Mouse (Mus musculus) limb, embryonic 14.5 days (tissue): ENCODE measurements around the gene Vmn1r89. TPM values are rescaled to one million over a fixed set of nuclear protein-coding genes. Genes with fewer than 3 reads are reported as not detected.

Source experiments
- ATAC-seq: fragments of 200-750 bp; cut with Nextera tagmentation; 2 replicates; pipeline ENCODE4 v1.8.0; 2017; ENCODE audit warnings: low read depth, moderate number of reproducible peaks, moderate TSS enrichment; ENCODE audit not compliant: low FRiP score
- DNase-seq: peaks from one replicate; pipeline ENCODE4 v3.0.0-alpha.2; 2015; ENCODE audit warnings: low spot score
- H3K27ac ChIP-seq: fragments of 300-500 bp; sonication (generic); replicated peaks from 2 replicates; pipeline ENCODE4 v1.5.1; 2014; ENCODE audit warnings: low read depth, mild to moderate bottlenecking, low read length, moderate library complexity, mixed read lengths
- H3K27me3 ChIP-seq: fragments of 300-500 bp; sonication (generic); 2 replicates; pipeline ENCODE4 v1.6.1; 2014; ENCODE audit warnings: low read length, mixed read lengths; ENCODE audit not compliant: control insufficient read depth, insufficient read depth
- H3K36me3 ChIP-seq: fragments of 300-500 bp; sonication (generic); 2 replicates; pipeline ENCODE4 v1.6.1; 2014; ENCODE audit warnings: mild to moderate bottlenecking, low read length, moderate library complexity, mixed read lengths; ENCODE audit not compliant: control insufficient read depth, insufficient read depth
- H3K4me1 ChIP-seq: fragments of 300-500 bp; sonication (generic); 2 replicates; pipeline ENCODE4 v1.6.1; 2014; ENCODE audit warnings: antibody characterized with exemption, low read length, mixed read lengths; ENCODE audit not compliant: control insufficient read depth, insufficient read depth
- H3K4me2 ChIP-seq: fragments of 300-500 bp; sonication (generic); replicated peaks from 2 replicates; pipeline ENCODE4 v1.6.1; 2014; ENCODE audit warnings: low read depth, mild to moderate bottlenecking, low read length, moderate library complexity; ENCODE audit not compliant: severe bottlenecking
- H3K4me3 ChIP-seq: fragments of 300-500 bp; sonication (generic); replicated peaks from 2 replicates; pipeline ENCODE4 v1.5.1; 2014; ENCODE audit warnings: low read length
- H3K9ac ChIP-seq: fragments of 300-500 bp; sonication (generic); 2 replicates; pipeline ENCODE4 v1.6.1; 2014; ENCODE audit warnings: mild to moderate bottlenecking, low read depth, low read length, moderate library complexity; ENCODE audit not compliant: severe bottlenecking
- H3K9me3 ChIP-seq: fragments of 300-500 bp; sonication (generic); 2 replicates; pipeline ENCODE4 v1.6.1; 2016; ENCODE audit warnings: low read length; ENCODE audit not compliant: control insufficient read depth
- POLR2A ChIP-seq: fragments of 200-500 bp; IDR thresholded peaks from 2 replicates; pipeline ENCODE4 v1.8.0; 2012; ENCODE audit warnings: inconsistent platforms, mild to moderate bottlenecking, moderate library complexity, borderline replicate concordance; ENCODE audit not compliant: insufficient read depth, insufficient read length; ENCODE audit errors: extremely low read depth
- WGBS: fragments of 180-500 bp; shearing (Covaris S2); extraction: QIAGEN DNeasy Blood & Tissue Kit; methylation state at CpG from one replicate; pipeline ENCODE4 v1.1.7; 2014; 5-methylcytosine and 5-hydroxymethylcytosine counted together
- polyA plus RNA-seq, 2 experiments: library from polyadenylated mRNA; depleted of rRNA in 1 of 2; stranded (reverse) in 1 of 2; unstranded in 1 of 2; fragments of >200 nt; fragmentation: Nextera tagmentation in 1 of 2; extraction: Ambion mirVana in 1 of 2; gene quantifications; 2 replicates each; pipeline versions ENCODE4 v1.2.1 to v1.2.3; 2012 to 2014

The Vmn1r89 gene
- polyA plus RNA-seq, 2 experiments = not detected

DNA sequence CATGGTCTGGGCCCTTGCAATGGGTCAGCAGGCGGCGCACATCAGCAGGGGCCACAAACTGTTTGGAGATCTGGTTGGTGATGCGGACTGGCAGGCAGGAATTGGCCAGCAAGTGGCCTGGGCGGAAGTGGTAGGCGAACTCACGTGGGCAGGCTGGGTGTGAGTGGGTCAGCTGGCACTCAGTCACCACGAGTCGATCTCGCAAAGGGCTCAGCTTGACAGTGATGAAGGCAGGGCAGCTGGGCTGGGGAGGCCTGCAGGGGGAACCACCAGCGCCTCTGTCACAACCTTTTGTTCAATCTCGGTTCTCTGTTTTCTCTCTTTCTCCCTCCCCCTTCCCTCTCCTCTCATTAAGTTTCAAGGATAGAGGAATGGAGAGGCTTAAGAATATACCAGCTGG lies 56.6 kb downstream of the Vmn1r89 start:
- ATAC-seq = no peak
- Histone ChIP-seq H3K4me2 (no peak overlapping the region), H3K27me3 (no peaks in the 10 kb centered on the region), H3K36me3 (peaks cover 5% of the 10 kb centered on the region; the same call in 1 of the 2 replicates), H3K9ac (no peak overlapping the region), H3K4me3 (no peak overlapping the region), H3K27ac (no peak overlapping the region), H3K9me3 (no peaks in the 10 kb centered on the region), H3K4me1 (no peaks in the 10 kb centered on the region)
- 80% methylated on average over 11 of the region's 11 CpGs for WGBS
- no peak for DNase-seq
- TF ChIP-seq POLR2A = no peak

Other genes with a start within 250 kb of the Vmn1r89 start
- gene Zfp324, start 247.2 kb upstream of the Vmn1r89 start, polyA plus RNA-seq (2012; rRNA removed) = 9.8 and 12.0 TPM in 2 replicates
- gene Zfp324, start 247.2 kb upstream of the Vmn1r89 start, polyA plus RNA-seq (2014; fragmentation: Nextera tagmentation; extraction: Ambion mirVana) = 9.5 and 11.4 TPM in 2 replicates
- 10.1 and 12.5 TPM in 2 replicates for gene Zfp446, start 235.2 kb upstream of the Vmn1r89 start, polyA plus RNA-seq (2012; rRNA removed)
- 3.5 and 5.4 TPM in 2 replicates for gene Zfp446, start 235.2 kb upstream of the Vmn1r89 start, polyA plus RNA-seq (2014; fragmentation: Nextera tagmentation; extraction: Ambion mirVana)
- gene Slc27a5, start 214.8 kb upstream of the Vmn1r89 start, polyA plus RNA-seq (2012; rRNA removed) = 0.23 and 0.26 TPM in 2 replicates
- not detected in 2 replicates for gene Slc27a5, start 214.8 kb upstream of the Vmn1r89 start, polyA plus RNA-seq (2014; fragmentation: Nextera tagmentation; extraction: Ambion mirVana)
- gene Trim28, start 213.9 kb upstream of the Vmn1r89 start, polyA plus RNA-seq (2012; rRNA removed) = 610 and 816 TPM in 2 replicates
- gene Trim28, start 213.9 kb upstream of the Vmn1r89 start, polyA plus RNA-seq (2014; fragmentation: Nextera tagmentation; extraction: Ambion mirVana) = 408 and 456 TPM in 2 replicates
- 29.3 and 46.7 TPM in 2 replicates for gene Zbtb45, start 203.0 kb upstream of the Vmn1r89 start, polyA plus RNA-seq (2012; rRNA removed)
- 25.5 and 25.8 TPM in 2 replicates for gene Zbtb45, start 203.0 kb upstream of the Vmn1r89 start, polyA plus RNA-seq (2014; fragmentation: Nextera tagmentation; extraction: Ambion mirVana)
- 97.3 and 151 TPM in 2 replicates for gene Chmp2a, start 178.2 kb upstream of the Vmn1r89 start, polyA plus RNA-seq (2012; rRNA removed)
- gene Chmp2a, start 178.2 kb upstream of the Vmn1r89 start, polyA plus RNA-seq (2014; fragmentation: Nextera tagmentation; extraction: Ambion mirVana) = 164 TPM in 2 replicates
- gene Ube2m, start 174.7 kb upstream of the Vmn1r89 start, polyA plus RNA-seq (2012; rRNA removed) = 294 and 308 TPM in 2 replicates
- 159 and 165 TPM in 2 replicates for gene Ube2m, start 174.7 kb upstream of the Vmn1r89 start, polyA plus RNA-seq (2014; fragmentation: Nextera tagmentation; extraction: Ambion mirVana)
- gene Mzf1, start 158.3 kb upstream of the Vmn1r89 start, polyA plus RNA-seq (2012; rRNA removed) = 5.3 and 7.1 TPM in 2 replicates
- 1.9 and 2.5 TPM in 2 replicates for gene Mzf1, start 158.3 kb upstream of the Vmn1r89 start, polyA plus RNA-seq (2014; fragmentation: Nextera tagmentation; extraction: Ambion mirVana)
- 0.01 TPM in 1 of 2 replicates, not detected in the other for gene Vmn1r85, start 117.8 kb upstream of the Vmn1r89 start, polyA plus RNA-seq (2012; rRNA removed)
- gene Vmn1r85, start 117.8 kb upstream of the Vmn1r89 start, polyA plus RNA-seq (2014; fragmentation: Nextera tagmentation; extraction: Ambion mirVana) = not detected in 2 replicates
- not detected in 2 replicates for gene Vmn1r86, start 93.1 kb upstream of the Vmn1r89 start, polyA plus RNA-seq (2012; rRNA removed)
- not detected in 2 replicates for gene Vmn1r86, start 93.1 kb upstream of the Vmn1r89 start, polyA plus RNA-seq (2014; fragmentation: Nextera tagmentation; extraction: Ambion mirVana)
- gene Vmn1r87, start 72.9 kb upstream of the Vmn1r89 start, polyA plus RNA-seq (2012; rRNA removed) = not detected in 2 replicates
- gene Vmn1r87, start 72.9 kb upstream of the Vmn1r89 start, polyA plus RNA-seq (2014; fragmentation: Nextera tagmentation; extraction: Ambion mirVana) = not detected in 2 replicates
- 0.01 TPM in 1 of 2 replicates, not detected in the other for gene Vmn1r88, start 53.5 kb upstream of the Vmn1r89 start, polyA plus RNA-seq (2012; rRNA removed)
- not detected in 2 replicates for gene Vmn1r88, start 53.5 kb upstream of the Vmn1r89 start, polyA plus RNA-seq (2014; fragmentation: Nextera tagmentation; extraction: Ambion mirVana)
- 65.2 and 75.9 TPM in 2 replicates for gene Lig1, start 64.3 kb downstream of the Vmn1r89 start, polyA plus RNA-seq (2012; rRNA removed)
- 88.2 and 104 TPM in 2 replicates for gene Lig1, start 64.3 kb downstream of the Vmn1r89 start, polyA plus RNA-seq (2014; fragmentation: Nextera tagmentation; extraction: Ambion mirVana)
- gene Zswim9, start 65.7 kb downstream of the Vmn1r89 start, polyA plus RNA-seq (2012; rRNA removed) = 9.7 and 14.9 TPM in 2 replicates
- 6.9 and 7.2 TPM in 2 replicates for gene Zswim9, start 65.7 kb downstream of the Vmn1r89 start, polyA plus RNA-seq (2014; fragmentation: Nextera tagmentation; extraction: Ambion mirVana)
- gene Pla2g4c, start 111.6 kb downstream of the Vmn1r89 start, polyA plus RNA-seq (2012; rRNA removed) = 1.9 and 2.4 TPM in 2 replicates
- gene Pla2g4c, start 111.6 kb downstream of the Vmn1r89 start, polyA plus RNA-seq (2014; fragmentation: Nextera tagmentation; extraction: Ambion mirVana) = 0.73 and 1.0 TPM in 2 replicates
- gene Cabp5, start 185.1 kb downstream of the Vmn1r89 start, polyA plus RNA-seq (2012; rRNA removed) = 0.11 and 0.14 TPM in 2 replicates
- gene Cabp5, start 185.1 kb downstream of the Vmn1r89 start, polyA plus RNA-seq (2014; fragmentation: Nextera tagmentation; extraction: Ambion mirVana) = not detected in 2 replicates
- not detected in 2 replicates for gene Bsph1, start 237.8 kb downstream of the Vmn1r89 start, polyA plus RNA-seq (2012; rRNA removed)
- not detected in 2 replicates for gene Bsph1, start 237.8 kb downstream of the Vmn1r89 start, polyA plus RNA-seq (2014; fragmentation: Nextera tagmentation; extraction: Ambion mirVana)